Mouse (Mus musculus) small intestine, adult 2 months (tissue): ENCODE measurements around the gene Lpin1.

ENCODE experiments used
- CTCF ChIP-seq: fragments of 200-500 bp; IDR thresholded peaks from 2 replicates; pipeline ENCODE4 v1.5.1; 2012; ENCODE audit warnings: low read depth, mild to moderate bottlenecking, control low read depth, inconsistent platforms, low read length, moderate library complexity, mixed read lengths; ENCODE audit not compliant: insufficient replicate concordance, insufficient read length; ENCODE audit errors: extremely low read depth
- POLR2A ChIP-seq: fragments of 200-500 bp; IDR thresholded peaks from 2 replicates; pipeline ENCODE4 v1.6.1; 2012; ENCODE audit warnings: low read depth, mild to moderate bottlenecking, control low read depth, inconsistent platforms, low read length, moderate library complexity

DNA sequence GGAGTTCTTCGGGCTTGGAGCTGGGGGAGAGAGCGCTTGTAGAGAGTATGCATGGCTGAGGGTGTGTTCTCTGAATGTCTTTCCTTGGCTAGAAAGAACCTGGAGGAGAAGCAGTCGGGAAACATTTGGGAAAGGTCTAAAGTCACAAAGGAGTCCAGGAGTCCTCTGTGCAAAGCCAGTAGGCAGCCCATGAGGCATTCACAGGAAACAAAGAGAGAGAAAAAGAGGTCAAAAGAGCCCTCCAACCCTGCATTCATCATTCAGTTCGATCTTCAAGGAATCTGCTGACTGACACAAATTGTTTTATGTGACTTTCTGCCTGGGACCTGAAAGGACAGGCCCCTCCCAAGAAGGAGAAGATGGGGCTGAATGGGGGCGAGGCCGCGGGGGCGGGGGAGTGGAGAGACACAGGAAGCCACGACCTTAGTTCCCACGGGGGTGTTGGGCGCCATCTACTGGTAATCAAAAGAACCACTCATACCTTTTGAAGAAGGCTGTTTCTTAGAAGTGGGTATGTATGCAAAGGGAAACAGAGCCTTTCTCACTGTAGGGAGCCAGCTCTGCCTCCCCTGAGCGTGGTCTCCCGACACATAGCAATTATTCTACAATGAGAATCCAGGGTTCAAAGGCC, 101.5 kb downstream of the Lpin1 start:
- peak; percentile 74 for TF ChIP-seq CTCF
- TF ChIP-seq POLR2A: no peak
